Mouse (Mus musculus) heart, postnatal 0 days (tissue): ENCODE results near the gene Brox.

ENCODE experiments used
- CTCF ChIP-seq: IDR thresholded peaks from 2 replicates; pipeline ENCODE4 v1.5.1; 2016; ENCODE audit warnings: antibody characterized with exemption, control low read depth, low read depth
- EP300 ChIP-seq: IDR thresholded peaks from 2 replicates; pipeline ENCODE4 v1.6.1; 2016; ENCODE audit warnings: antibody characterized with exemption, low read depth

GRCm38 (mm10) chr1:183299161-183299560 is 2.1 kb upstream of the Brox start:
- no peak for TF ChIP-seq CTCF
- TF ChIP-seq EP300 = no peak
